Mouse (Mus musculus): ENCODE measurements around the gene Ppp1r1c.

GRCm38 (mm10) chr2:79770307-79770706, 62.7 kb downstream of the Ppp1r1c start:
- no peak for TF ChIP-seq POLR2A (IDR thresholded peaks at IDR 0.05; ENCODE audit: insufficient read length, low read depth)
- no peak for TF ChIP-seq MAX (IDR thresholded peaks at IDR 0.05; ENCODE audit: low read depth)
- no peak for TF ChIP-seq E2F4 (IDR thresholded peaks at IDR 0.05; ENCODE audit: insufficient read depth)
- TF ChIP-seq USF1 (IDR thresholded peaks at IDR 0.05; ENCODE audit: low read depth), result no peak
- TF ChIP-seq TCF3 (IDR thresholded peaks at IDR 0.05; ENCODE audit: insufficient read length, low read depth), result no peak
- TF ChIP-seq MYOG (IDR thresholded peaks at IDR 0.05; ENCODE audit: control insufficient read depth in 1 of 3, insufficient read depth in 1 of 3, insufficient read length in 2 of 3, low read depth in 2 of 3), result no peak
- TF ChIP-seq REST (IDR thresholded peaks at IDR 0.05; ENCODE audit: insufficient read depth, insufficient read length), result no peak
